Comparison of ENCODE assay signal across 17 mouse cellular contexts in the genomic region with DNA sequence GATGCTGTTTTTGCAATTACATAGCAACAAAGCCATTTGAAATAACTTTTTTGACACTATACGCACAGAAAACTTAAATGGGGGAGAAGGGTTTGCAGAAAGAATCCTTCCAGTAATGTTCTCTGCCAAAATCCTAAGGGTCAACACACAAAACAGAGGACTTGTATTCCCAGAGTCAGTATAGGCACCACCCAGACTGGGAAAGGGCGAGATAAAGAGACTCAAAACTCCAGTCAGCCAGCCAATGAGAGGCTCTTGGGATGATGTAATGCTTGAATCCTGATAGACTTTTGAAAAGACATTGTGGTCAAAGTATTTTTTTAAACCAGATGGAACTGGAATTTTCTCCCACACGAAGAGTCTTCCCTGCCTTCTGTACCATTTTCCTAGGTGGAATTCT.
"Had no signal": no experiment of that assay in that cellular context is flagged by ENCODE, and none has a peak within 500 bp of the region (broad histone marks: within the 10 kb centered on the region; RNA-seq: fewer than 3 reads in every experiment).

No protein-coding gene starts in this region.

- H3K4me1 ChIP-seq: liver, embryonic 12.5 days; liver, embryonic 15.5 days; lung, embryonic 15.5 days had no signal

- H3K4me2 ChIP-seq: limb, embryonic 13.5 days; liver, embryonic 12.5 days; liver, embryonic 15.5 days; lung, embryonic 15.5 days; midbrain, embryonic 11.5 days had no signal

- H3K27ac ChIP-seq: kidney, postnatal 0 days; layer of hippocampus, adult 2 months; limb, embryonic 10.5 days; limb, embryonic 13.5 days; liver, embryonic 12.5 days; liver, embryonic 15.5 days; lung, embryonic 15.5 days had no signal

- H3K27me3 ChIP-seq: limb, embryonic 13.5 days; liver, embryonic 12.5 days; liver, embryonic 15.5 days; lung, embryonic 15.5 days had no signal

- H3K9ac ChIP-seq: limb, embryonic 13.5 days; liver, embryonic 12.5 days; liver, embryonic 15.5 days; lung, embryonic 15.5 days had no signal

- DNase-seq: kidney, postnatal 25 days; layer of hippocampus, adult 9-11 months; liver; lung, adult 18-20 months; lung, postnatal 10 days; lung, postnatal 4 days; midbrain, embryonic 14.5 days; thymus, adult 18-20 months; thymus, postnatal 36 days had no signal

- H3K4me3 ChIP-seq: layer of hippocampus, adult 2 months; limb, embryonic 10.5 days; limb, embryonic 13.5 days; liver, embryonic 12.5 days; liver, embryonic 15.5 days; lung, embryonic 15.5 days had no signal

- H3K36me3 ChIP-seq: limb, embryonic 10.5 days; limb, embryonic 13.5 days; liver, embryonic 12.5 days; liver, embryonic 15.5 days; lung, embryonic 15.5 days had no signal

- H3K9me3 ChIP-seq: limb, embryonic 10.5 days; limb, embryonic 13.5 days; liver, embryonic 12.5 days; liver, embryonic 15.5 days; lung, embryonic 15.5 days had no signal

- ATAC-seq: liver, embryonic 12.5 days had no signal
